Mouse (Mus musculus) right cerebral cortex, postnatal 36 days (tissue): ENCODE data around the gene Serpinb9g.
"Not testable (repeated sequence)": the region's sequence is repeated elsewhere in the genome, so short reads cannot be mapped to it uniquely, and the experiment has no call there.

Experiments used
- DNase-seq, 2 experiments: peaks; one replicate each; pipeline ENCODE4 v3.0.0; 2022; ENCODE audit warnings: low spot score in 2 of 2, mixed read lengths in 1 of 2

The Serpinb9g gene

DNA sequence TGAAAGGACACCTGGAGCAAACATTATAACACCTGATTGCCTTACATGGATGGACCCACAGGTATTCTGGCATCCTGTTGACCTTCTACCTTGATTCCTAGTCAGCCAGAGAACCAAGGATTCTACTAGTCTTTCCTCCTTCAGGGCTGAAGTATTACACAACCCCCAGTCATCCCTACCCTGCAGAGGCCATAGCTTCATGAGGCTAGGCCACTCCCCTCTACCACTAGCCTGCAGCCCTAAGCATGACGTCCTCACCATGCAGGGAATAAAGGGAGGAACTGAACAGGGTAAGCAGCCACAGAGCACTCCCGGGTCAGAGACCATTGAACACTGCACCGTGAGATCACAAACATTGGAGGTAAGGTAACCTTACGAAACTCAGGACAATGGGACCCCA is at the start of gene Serpinb9g:
Gene Serpinb9g (plus strand): TSS at position 301 of the 400 bp plus-strand sequence.
- DNase-seq = not testable (repeated sequence)

DNA sequence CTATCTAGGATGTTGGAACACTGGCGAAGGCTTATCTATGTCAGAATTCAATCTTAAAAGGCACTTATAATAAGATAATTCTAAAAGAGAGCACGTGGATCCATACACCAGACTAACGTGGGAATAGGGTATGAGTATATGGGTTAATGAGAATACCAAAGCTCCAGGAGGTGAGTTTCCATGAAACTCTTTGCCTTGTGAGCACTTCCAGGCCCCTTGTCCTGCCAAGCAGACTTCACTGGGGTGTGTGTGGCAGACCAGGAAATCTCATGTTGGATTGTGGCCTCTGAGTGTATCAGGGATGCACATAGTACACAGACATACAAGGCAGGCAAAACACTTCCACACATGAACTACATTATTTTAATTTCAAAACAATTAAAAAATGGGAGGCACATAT is 718 bp upstream of the Serpinb9g start:
- not testable (repeated sequence) for DNase-seq

DNA sequence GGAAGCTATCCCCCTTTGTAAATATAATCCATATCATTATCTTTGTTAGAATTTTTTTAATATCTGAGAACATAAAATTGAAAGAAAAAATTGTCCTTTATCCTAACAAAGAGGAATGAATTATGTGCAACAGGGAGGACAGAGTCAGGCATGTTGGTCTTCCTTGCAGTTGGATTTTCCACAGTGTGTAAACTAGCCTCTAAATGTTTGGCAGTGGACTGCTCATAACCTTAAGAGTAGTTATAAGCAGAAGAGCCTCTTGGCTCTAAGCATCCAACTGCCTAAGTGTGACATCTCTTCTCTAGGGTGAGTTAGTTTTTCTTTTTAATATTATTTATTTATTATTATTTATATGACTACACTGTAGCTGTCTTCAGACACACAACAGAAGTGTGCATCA is 40.0 kb downstream of the Serpinb9g start:
- no peak for DNase-seq

DNA sequence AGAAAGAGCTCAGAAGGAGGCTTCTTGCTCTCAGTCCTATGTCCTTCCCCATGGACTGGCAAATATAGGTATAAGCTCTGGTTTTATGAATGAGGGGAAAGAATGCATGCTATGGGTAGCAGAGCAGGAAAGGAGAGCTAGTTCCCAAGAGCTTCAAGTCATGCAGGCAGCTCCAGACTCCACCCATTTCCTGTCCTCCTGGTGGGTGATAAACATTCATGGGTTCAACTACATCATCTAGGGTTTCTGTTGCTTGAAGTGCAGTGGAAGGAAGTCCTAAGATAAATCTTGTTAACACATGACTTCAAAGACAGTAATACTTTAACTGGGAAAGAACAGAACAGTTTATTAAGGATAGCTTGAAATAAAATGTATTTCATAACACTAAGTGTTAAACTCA is 48.2 kb downstream of the Serpinb9g start:
- no peak for DNase-seq
